ENCODE assay signal across 8 mouse cellular contexts in genomic region chr11:51584057-51584430, GRCm38 (mm10). TPM values are rescaled to one million over a fixed set of nuclear protein-coding genes. Genes with fewer than 3 reads are reported as not detected.
DNase-seq lines count a peak whose midpoint lies in the region; ATAC-seq and TF ChIP-seq lines count a peak whose summit lies in the region.

No protein-coding gene starts in this region.

- ATAC-seq in kidney, embryonic 14.5 days (ENCODE audit: low FRiP score, low TSS enrichment): peak; percentile 5
- no peak for ATAC-seq in embryonic facial prominence, embryonic 15.5 days (ENCODE audit: insufficient number of reproducible peaks, low FRiP score, low TSS enrichment, low read depth)
- peak; percentile 34 for ATAC-seq in intestine, embryonic 14.5 days (replicated peaks; ENCODE audit: low FRiP score, low TSS enrichment, low read depth)
- peak; percentile 59 for ATAC-seq in midbrain, embryonic 16.5 days

- peaks cover 8% of the 10 kb centered on the region; the same call in 1 of the 2 replicates for H3K4me1 ChIP-seq in kidney, embryonic 14.5 days (ENCODE audit: control insufficient read depth, insufficient read depth, low read length)
- H3K4me1 ChIP-seq in E14TG2a.4 (replicated peaks; ENCODE audit: low read depth, low read length): peaks cover 47% of the 10 kb centered on the region
- H3K4me1 ChIP-seq in embryonic facial prominence, embryonic 15.5 days: peaks cover 28% of the 10 kb centered on the region
- H3K4me1 ChIP-seq in intestine, embryonic 14.5 days (replicated peaks; ENCODE audit: control insufficient read depth, insufficient read depth, low read length): peaks cover 20% of the 10 kb centered on the region
- H3K4me1 ChIP-seq in midbrain, embryonic 16.5 days (ENCODE audit: control insufficient read depth, insufficient read depth, low read length): peaks cover 16% of the 10 kb centered on the region

- H3K9ac ChIP-seq in kidney, embryonic 14.5 days (ENCODE audit: low read depth, low read length): peak overlapping the region; percentile 81
- H3K9ac ChIP-seq in embryonic facial prominence, embryonic 15.5 days: peak overlapping the region; percentile 72
- H3K9ac ChIP-seq in intestine, embryonic 14.5 days (ENCODE audit: low read length): peak overlapping the region; percentile 90
- H3K9ac ChIP-seq in midbrain, embryonic 16.5 days (ENCODE audit: low read depth, low read length): peak overlapping the region; percentile 82

- H3K4me3 ChIP-seq in kidney, embryonic 14.5 days (ENCODE audit: low read length): peak overlapping the region; percentile 79
- peak overlapping the region; percentile 98 for H3K4me3 ChIP-seq in E14TG2a.4 (replicated peaks; ENCODE audit: low read length)
- H3K4me3 ChIP-seq in embryonic facial prominence, embryonic 15.5 days (replicated peaks): peak overlapping the region; percentile 83
- peak overlapping the region; percentile 76 for H3K4me3 ChIP-seq in intestine, embryonic 14.5 days (ENCODE audit: low read depth, low read length)
- peak overlapping the region; percentile 71 for H3K4me3 ChIP-seq in midbrain, embryonic 16.5 days (ENCODE audit: low read depth, low read length)

- H3K27ac ChIP-seq in kidney, embryonic 14.5 days (ENCODE audit: low read depth, low read length): peak overlapping the region; percentile 90
- peak overlapping the region; percentile 93 for H3K27ac ChIP-seq in embryonic facial prominence, embryonic 15.5 days (replicated peaks)
- peak overlapping the region; percentile 92 for H3K27ac ChIP-seq in intestine, embryonic 14.5 days (ENCODE audit: low read depth)
- peak overlapping the region; percentile 91 for H3K27ac ChIP-seq in midbrain, embryonic 16.5 days (ENCODE audit: low read length)

- H3K9me3 ChIP-seq in kidney, embryonic 14.5 days (ENCODE audit: control insufficient read depth, low read length): no peaks in the 10 kb centered on the region
- H3K9me3 ChIP-seq in E14TG2a.4 (ENCODE audit: low read length): no peaks in the 10 kb centered on the region
- no peaks in the 10 kb centered on the region for H3K9me3 ChIP-seq in embryonic facial prominence, embryonic 15.5 days (replicated peaks)
- no peaks in the 10 kb centered on the region for H3K9me3 ChIP-seq in intestine, embryonic 14.5 days (ENCODE audit: control insufficient read depth, low read length)
- no peaks in the 10 kb centered on the region for H3K9me3 ChIP-seq in midbrain, embryonic 16.5 days (replicated peaks; ENCODE audit: control insufficient read depth, low read length, poor library complexity, severe bottlenecking)

- no peak for DNase-seq in kidney, postnatal 14 days
- DNase-seq in intestine, embryonic 14.5 days (ENCODE audit: low spot score): no peak
- DNase-seq in layer of hippocampus, adult 18-20 months (ENCODE audit: low spot score in 2 of 2): no peak
- no peak for DNase-seq in left cerebral cortex, adult 9 months (ENCODE audit: low spot score in 2 of 2)

- no peak for TF ChIP-seq CTCF in E14TG2a.4 (conservative IDR thresholded peaks at IDR 0.05; ENCODE audit: low read length)

- peaks cover 27% of the 10 kb centered on the region for H3K36me3 ChIP-seq in kidney, embryonic 14.5 days (ENCODE audit: control insufficient read depth, insufficient read depth, low read length)
- H3K36me3 ChIP-seq in E14TG2a.4 (ENCODE audit: insufficient read depth, low read length): peaks cover 35% of the 10 kb centered on the region
- H3K36me3 ChIP-seq in embryonic facial prominence, embryonic 15.5 days: peaks cover 24% of the 10 kb centered on the region
- peaks cover 32% of the 10 kb centered on the region for H3K36me3 ChIP-seq in intestine, embryonic 14.5 days (ENCODE audit: control insufficient read depth, insufficient read depth, low read length)
- H3K36me3 ChIP-seq in midbrain, embryonic 16.5 days (ENCODE audit: control insufficient read depth, insufficient read depth, low read length): peaks cover 13% of the 10 kb centered on the region

- peak overlapping the region; percentile 84 for H3K4me2 ChIP-seq in kidney, embryonic 14.5 days (replicated peaks; ENCODE audit: low read depth, low read length)
- H3K4me2 ChIP-seq in embryonic facial prominence, embryonic 15.5 days (replicated peaks): peak overlapping the region; percentile 80
- peak overlapping the region; percentile 83 for H3K4me2 ChIP-seq in intestine, embryonic 14.5 days (ENCODE audit: low read length)
- peak overlapping the region; percentile 92 for H3K4me2 ChIP-seq in midbrain, embryonic 16.5 days (ENCODE audit: low read length)

- no peaks in the 10 kb centered on the region for H3K27me3 ChIP-seq in kidney, embryonic 14.5 days (ENCODE audit: control insufficient read depth, insufficient read depth, low read length)
- peaks cover 3% of the 10 kb centered on the region; the same call in 1 of the 2 replicates for H3K27me3 ChIP-seq in E14TG2a.4 (ENCODE audit: insufficient read depth, low read length)
- no peaks in the 10 kb centered on the region for H3K27me3 ChIP-seq in embryonic facial prominence, embryonic 15.5 days
- no peaks in the 10 kb centered on the region for H3K27me3 ChIP-seq in intestine, embryonic 14.5 days (replicated peaks; ENCODE audit: control insufficient read depth, insufficient read depth, low read length)
- H3K27me3 ChIP-seq in midbrain, embryonic 16.5 days (ENCODE audit: control insufficient read depth, insufficient read depth, low read depth, low read length): no peaks in the 10 kb centered on the region

- 14% methylated on average over 9 of the region's 9 CpGs for WGBS in kidney, embryonic 14.5 days
- 14% methylated on average over 9 of the region's 9 CpGs for WGBS in embryonic facial prominence, embryonic 15.5 days
- WGBS in intestine, embryonic 14.5 days: 23% methylated on average over 9 of the region's 9 CpGs
- WGBS in midbrain, embryonic 16.5 days: 5% methylated on average over 9 of the region's 9 CpGs

RNA-seq across cellular contexts. Expression of gene Phykpl, which starts 0.5 kb away (rescaled TPM):
- 15.9 and 23.2 TPM in 2 replicates for polyA plus RNA-seq in kidney, embryonic 14.5 days (2014; fragmentation: Nextera tagmentation; extraction: Ambion mirVana)
- 18.2 and 20.7 TPM in 2 replicates for polyA plus RNA-seq in embryonic facial prominence, embryonic 15.5 days (2015; fragmentation: Nextera tagmentation; extraction: Ambion mirVana)
- polyA plus RNA-seq in intestine, embryonic 14.5 days (2014; fragmentation: Nextera tagmentation; extraction: Ambion mirVana): 21.5 and 22.8 TPM in 2 replicates
- polyA plus RNA-seq in midbrain, embryonic 16.5 days (2015; fragmentation: Nextera tagmentation; extraction: Ambion mirVana): 9.4 and 9.7 TPM in 2 replicates
- 1 to 10 TPM; 5.4 to 6.5 TPM for total RNA-seq in layer of hippocampus, adult 18-20 months (2021)

RNA-seq across cellular contexts. Expression of gene Hnrnpab, which starts 22.6 kb away (rescaled TPM):
- 628 and 680 TPM in 2 replicates for polyA plus RNA-seq in kidney, embryonic 14.5 days (2014; fragmentation: Nextera tagmentation; extraction: Ambion mirVana)
- 380 and 381 TPM in 2 replicates for polyA plus RNA-seq in embryonic facial prominence, embryonic 15.5 days (2015; fragmentation: Nextera tagmentation; extraction: Ambion mirVana)
- polyA plus RNA-seq in intestine, embryonic 14.5 days (2014; fragmentation: Nextera tagmentation; extraction: Ambion mirVana): 494 and 527 TPM in 2 replicates
- 273 and 303 TPM in 2 replicates for polyA plus RNA-seq in midbrain, embryonic 16.5 days (2015; fragmentation: Nextera tagmentation; extraction: Ambion mirVana)
- 100 to 1,000 TPM; 149 to 157 TPM for total RNA-seq in layer of hippocampus, adult 18-20 months (2021)

RNA-seq across cellular contexts. Expression of gene Nhp2, which starts 35.5 kb away (rescaled TPM):
- polyA plus RNA-seq in kidney, embryonic 14.5 days (2014; fragmentation: Nextera tagmentation; extraction: Ambion mirVana): 211 and 264 TPM in 2 replicates
- 138 and 147 TPM in 2 replicates for polyA plus RNA-seq in embryonic facial prominence, embryonic 15.5 days (2015; fragmentation: Nextera tagmentation; extraction: Ambion mirVana)
- 221 and 226 TPM in 2 replicates for polyA plus RNA-seq in intestine, embryonic 14.5 days (2014; fragmentation: Nextera tagmentation; extraction: Ambion mirVana)
- 83.7 and 85.9 TPM in 2 replicates for polyA plus RNA-seq in midbrain, embryonic 16.5 days (2015; fragmentation: Nextera tagmentation; extraction: Ambion mirVana)
- 10 to 100 TPM; 41.5 to 46.1 TPM for total RNA-seq in layer of hippocampus, adult 18-20 months (2021)

RNA-seq across cellular contexts. Expression of gene Rmnd5b, which starts 51.7 kb away (rescaled TPM):
- 38.9 and 48.7 TPM in 2 replicates for polyA plus RNA-seq in kidney, embryonic 14.5 days (2014; fragmentation: Nextera tagmentation; extraction: Ambion mirVana)
- polyA plus RNA-seq in embryonic facial prominence, embryonic 15.5 days (2015; fragmentation: Nextera tagmentation; extraction: Ambion mirVana): 53.1 and 55.1 TPM in 2 replicates
- 42.7 and 44.0 TPM in 2 replicates for polyA plus RNA-seq in intestine, embryonic 14.5 days (2014; fragmentation: Nextera tagmentation; extraction: Ambion mirVana)
- polyA plus RNA-seq in midbrain, embryonic 16.5 days (2015; fragmentation: Nextera tagmentation; extraction: Ambion mirVana): 80.0 and 82.7 TPM in 2 replicates
- 10 to 100 TPM; 54.3 to 63.1 TPM for total RNA-seq in layer of hippocampus, adult 18-20 months (2021)
